Mouse (Mus musculus) sigmoid colon, adult 10 weeks (tissue): ENCODE data around the gene Ankrd6. TPM values are rescaled to one million over a fixed set of nuclear protein-coding genes. Genes with fewer than 3 reads are reported as not detected.

Experiments
- polyA plus RNA-seq: library from polyadenylated mRNA; stranded (reverse); fragments of 350-450 nt; fragmentation: Illumina TruSeq; extraction: RNeasy Lipid Tissue Mini Kit (QIAGEN cat#74804); gene quantifications from one replicate; pipeline ENCODE4 v1.2.3, GENCODE M21; 2014; ENCODE audit warnings: low read depth, low replicate concordance

The Ankrd6 gene
- polyA plus RNA-seq = 2.7 TPM

DNA sequence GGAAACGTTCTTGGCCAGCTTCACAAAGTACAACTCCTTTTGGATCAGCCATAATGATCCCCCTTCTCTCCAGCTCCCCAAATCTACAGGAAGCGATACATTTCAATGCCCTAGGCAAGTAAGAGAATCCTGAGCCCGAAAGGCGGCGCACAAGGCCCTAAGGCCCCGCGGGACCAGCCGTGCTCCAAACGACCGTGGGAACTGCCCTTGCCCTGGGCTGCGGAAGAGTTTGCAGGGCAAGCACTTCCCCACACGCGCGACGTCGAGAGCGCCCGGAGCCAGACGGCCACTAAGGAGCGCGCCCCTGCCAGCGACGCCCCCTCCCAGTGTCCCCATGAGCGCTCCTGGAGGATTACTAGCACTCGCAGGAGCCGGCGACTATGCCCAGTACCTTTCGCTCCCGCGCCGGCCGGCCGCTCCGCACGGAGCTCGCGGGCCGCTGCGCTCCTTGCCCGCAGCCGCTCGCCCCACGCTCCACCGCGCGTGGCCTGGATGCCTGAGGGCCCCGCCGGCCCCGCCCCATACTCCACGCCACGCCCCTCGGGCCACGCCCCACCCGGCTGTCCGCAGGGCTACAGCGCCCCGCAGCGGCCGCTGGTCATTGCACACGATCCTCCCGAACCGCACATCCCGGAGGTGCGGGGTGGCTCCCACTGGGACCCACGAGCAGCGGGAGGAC is at the start of gene Ankrd6:
Gene Ankrd6, minus strand, starts transcription at position 486 of the 679 bp plus-strand sequence.

DNA sequence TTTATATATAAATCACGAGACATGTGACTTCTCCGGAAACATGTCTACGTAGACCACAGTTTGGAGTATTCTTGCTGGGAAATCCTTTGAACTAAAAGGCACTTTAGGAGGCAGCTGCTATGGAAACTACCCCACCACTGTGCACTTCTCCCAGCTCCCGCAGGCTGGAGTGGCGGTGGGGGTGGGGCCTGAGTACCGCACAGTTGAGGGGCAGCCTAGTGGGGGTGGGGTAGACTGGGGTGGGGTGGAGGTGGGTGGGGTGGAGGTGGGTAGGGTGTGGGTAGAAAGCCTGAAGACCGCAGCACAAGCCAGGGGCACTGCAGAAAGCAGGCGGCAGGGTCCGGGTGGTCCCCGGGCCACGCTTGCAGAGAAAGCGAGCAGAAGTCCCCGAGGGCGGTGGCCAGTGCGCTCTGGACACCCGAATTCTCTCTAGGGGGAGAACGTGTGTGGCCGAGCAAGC is 32.1 kb upstream of the Ankrd6 start, which contains the start of gene Rragd:
Gene Rragd, plus strand, starts transcription at position 322 of the 460 bp plus-strand sequence.

DNA sequence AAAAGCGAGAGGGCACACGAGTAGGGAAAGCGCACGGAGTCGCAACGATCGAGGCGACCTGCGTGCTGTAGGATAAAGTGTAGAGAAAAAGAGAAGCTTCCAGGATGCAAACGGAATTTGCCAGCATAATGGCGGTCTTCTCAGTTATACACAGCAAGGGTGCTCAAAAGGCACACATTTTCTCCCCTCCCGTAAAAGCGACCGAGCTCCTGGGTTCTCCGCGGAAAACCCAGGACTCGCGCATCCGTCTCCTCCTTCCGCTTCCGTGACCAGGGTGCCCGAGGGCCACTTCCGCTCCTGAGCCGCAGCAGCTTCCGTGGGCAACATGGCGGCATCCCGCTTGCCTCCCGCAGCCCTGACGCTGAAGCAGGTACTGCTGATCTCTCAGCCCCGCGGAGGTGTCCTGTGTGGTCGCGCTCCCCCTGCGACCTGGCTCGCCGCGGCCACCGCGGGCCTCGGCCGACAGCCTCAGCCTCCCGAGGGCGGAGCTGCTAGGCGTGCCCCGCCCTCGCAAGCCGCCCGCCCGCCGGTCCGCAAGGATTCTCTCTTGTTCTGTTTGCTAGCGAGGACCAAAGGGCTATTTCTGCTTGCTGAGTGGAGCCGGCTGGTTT is 150.6 kb downstream of the Ankrd6 start, which contains the start of gene Lyrm2:
Gene Lyrm2, plus strand, starts transcription at position 288 of the 611 bp plus-strand sequence.

Other genes with a start within 250 kb of the Ankrd6 start
- 76.0 TPM for gene Lyrm2, start 150.6 kb downstream of the Ankrd6 start, polyA plus RNA-seq
- gene Rragd, start 32.2 kb upstream of the Ankrd6 start, polyA plus RNA-seq = 2.5 TPM
- gene Ube2j1, start 80.6 kb upstream of the Ankrd6 start, polyA plus RNA-seq = 103 TPM
- 0.22 TPM for gene Gabrr2, start 112.2 kb upstream of the Ankrd6 start, polyA plus RNA-seq
- not detected for gene Gabrr1, start 181.7 kb upstream of the Ankrd6 start, polyA plus RNA-seq
- gene Pm20d2, start 238.9 kb upstream of the Ankrd6 start, polyA plus RNA-seq = 1.8 TPM